Mouse (Mus musculus) hindbrain, embryonic 14.5 days (tissue): ENCODE measurements at regions not wholly inside any gene's neighbourhood (a gene's known extent, or its start where the extent isn't known, plus 50 kb on each side); places are given as distances from the start of the nearest gene placed in this dataset.
A peak's percentile ranks its signal among the peaks of the same experiment; 100 is the strongest.

ENCODE experiments used
- ATAC-seq: fragments of 200-750 bp; cut with Nextera tagmentation; 2 replicates; pipeline ENCODE4 v1.8.0; 2017; ENCODE audit warnings: moderate number of reproducible peaks, mild to moderate bottlenecking, moderate TSS enrichment, moderate library complexity; ENCODE audit not compliant: low FRiP score
- DNase-seq: peaks from one replicate; pipeline ENCODE4 v3.0.0-alpha.2; 2015; ENCODE audit warnings: low spot score
- H3K27ac ChIP-seq: fragments of 300-500 bp; sonication (generic); 2 replicates; pipeline ENCODE4 v1.5.1; 2014; ENCODE audit warnings: mild to moderate bottlenecking, moderate library complexity
- H3K27me3 ChIP-seq: fragments of 300-500 bp; sonication (generic); 2 replicates; pipeline ENCODE4 v1.6.1; 2014; ENCODE audit warnings: mild to moderate bottlenecking, low read length, mixed read lengths; ENCODE audit not compliant: control insufficient read depth, insufficient read depth
- H3K36me3 ChIP-seq: fragments of 300-500 bp; sonication (generic); replicated peaks from 2 replicates; pipeline ENCODE4 v1.6.1; 2014; ENCODE audit not compliant: control insufficient read depth, insufficient read depth
- H3K4me1 ChIP-seq: fragments of 300-500 bp; sonication (generic); replicated peaks from 2 replicates; pipeline ENCODE4 v1.6.1; 2014; ENCODE audit warnings: antibody characterized with exemption, low read length, mixed read lengths; ENCODE audit not compliant: control insufficient read depth, insufficient read depth
- H3K4me2 ChIP-seq: fragments of 300-500 bp; sonication (generic); replicated peaks from 2 replicates; pipeline ENCODE4 v1.6.1; 2014; ENCODE audit warnings: mild to moderate bottlenecking, moderate library complexity
- H3K4me3 ChIP-seq: fragments of 300-500 bp; sonication (generic); replicated peaks from 2 replicates; pipeline ENCODE4 v1.5.1; 2014; ENCODE audit warnings: mild to moderate bottlenecking, low read length
- H3K9ac ChIP-seq: fragments of 300-500 bp; sonication (generic); 2 replicates; pipeline ENCODE4 v1.6.1; 2014
- H3K9me3 ChIP-seq: fragments of 300-500 bp; sonication (generic); 2 replicates; pipeline ENCODE4 v1.6.1; 2016; ENCODE audit warnings: low read length; ENCODE audit not compliant: control insufficient read depth
- WGBS: fragments of 180-500 bp; shearing (Covaris S2); extraction: QIAGEN DNeasy Blood & Tissue Kit; methylation state at CpG from one replicate; pipeline ENCODE4 v1.1.7; 2014; 5-methylcytosine and 5-hydroxymethylcytosine counted together

- no peak overlapping the region for H3K4me2 ChIP-seq
- ATAC-seq (peak; percentile 34; the same call in 1 of the 2 replicates), DNase-seq (no peak)
- WGBS: 31% methylated on average over 4 of the region's 4 CpGs
- no peak overlapping the region for H3K9ac ChIP-seq
- H3K9me3 ChIP-seq: no peaks in the 10 kb centered on the region
- H3K4me3 ChIP-seq: no peak overlapping the region
- no peaks in the 10 kb centered on the region for H3K36me3 ChIP-seq
- H3K27me3 ChIP-seq: no peaks in the 10 kb centered on the region
- no peaks in the 10 kb centered on the region for H3K4me1 ChIP-seq
- no peak overlapping the region for H3K27ac ChIP-seq
Measured at GRCm38 (mm10) chr3:41317170-41317569, 234.3 kb upstream of the Pgrmc2 start.

- Histone ChIP-seq H3K9ac (no peak overlapping the region), H3K36me3 (no peaks in the 10 kb centered on the region), H3K27me3 (no peaks in the 10 kb centered on the region), H3K4me1 (no peaks in the 10 kb centered on the region), H3K4me2 (no peak overlapping the region), H3K4me3 (no peak overlapping the region), H3K9me3 (no peaks in the 10 kb centered on the region), H3K27ac (no peak overlapping the region)
- 89% methylated on average over 6 of the region's 6 CpGs for WGBS
- DNase-seq (no peak), ATAC-seq (no peak)
Measured at GRCm38 (mm10) chr3:41312492-41312891, 229.6 kb upstream of the Pgrmc2 start.

GRCm38 (mm10) chr3:41307400-41308028 is 224.7 kb upstream of the Pgrmc2 start:
- no peak for DNase-seq
- no peak for ATAC-seq
- Histone ChIP-seq H3K36me3 (no peaks in the 10 kb centered on the region), H3K4me3 (no peak overlapping the region), H3K27me3 (no peaks in the 10 kb centered on the region), H3K9ac (no peak overlapping the region), H3K4me2 (no peak overlapping the region), H3K9me3 (no peaks in the 10 kb centered on the region), H3K4me1 (no peaks in the 10 kb centered on the region), H3K27ac (no peak overlapping the region)
- 76% methylated on average over 13 of the region's 13 CpGs for WGBS

- ATAC-seq: no peak
- Histone ChIP-seq H3K27me3 (no peaks in the 10 kb centered on the region), H3K9me3 (no peaks in the 10 kb centered on the region), H3K4me1 (no peaks in the 10 kb centered on the region), H3K36me3 (no peaks in the 10 kb centered on the region), H3K4me3 (no peak overlapping the region), H3K9ac (no peak overlapping the region), H3K27ac (no peak overlapping the region), H3K4me2 (no peak overlapping the region)
- no peak for DNase-seq
- WGBS: 87% methylated on average over 3 of the region's 3 CpGs
Measured at GRCm38 (mm10) chr3:41302805-41303204, 220.0 kb upstream of the Pgrmc2 start.

GRCm38 (mm10) chr3:41298776-41299175 is 215.9 kb upstream of the Pgrmc2 start:
- Histone ChIP-seq H3K9ac (no peak overlapping the region), H3K9me3 (no peaks in the 10 kb centered on the region), H3K4me3 (no peak overlapping the region), H3K36me3 (no peaks in the 10 kb centered on the region), H3K4me2 (no peak overlapping the region), H3K4me1 (no peaks in the 10 kb centered on the region), H3K27me3 (no peaks in the 10 kb centered on the region), H3K27ac (no peak overlapping the region)
- 85% methylated on average over 4 of the region's 4 CpGs for WGBS
- no peak for DNase-seq
- no peak for ATAC-seq

- 84% methylated on average over 11 of the region's 11 CpGs for WGBS
- Histone ChIP-seq H3K9me3 (no peaks in the 10 kb centered on the region), H3K27me3 (no peaks in the 10 kb centered on the region), H3K4me1 (no peaks in the 10 kb centered on the region), H3K36me3 (no peaks in the 10 kb centered on the region), H3K9ac (no peak overlapping the region), H3K4me2 (no peak overlapping the region), H3K4me3 (no peak overlapping the region), H3K27ac (no peak overlapping the region)
- ATAC-seq: no peak
- DNase-seq: no peak
Measured at GRCm38 (mm10) chr3:41296152-41296809, 213.4 kb upstream of the Pgrmc2 start.

GRCm38 (mm10) chr3:41295150-41295549 is 212.3 kb upstream of the Pgrmc2 start:
- Histone ChIP-seq H3K4me1 (no peaks in the 10 kb centered on the region), H3K27me3 (no peaks in the 10 kb centered on the region), H3K9me3 (no peaks in the 10 kb centered on the region), H3K36me3 (no peaks in the 10 kb centered on the region), H3K4me2 (no peak overlapping the region), H3K4me3 (no peak overlapping the region), H3K9ac (no peak overlapping the region), H3K27ac (no peak overlapping the region)
- no peak for ATAC-seq
- 72% methylated on average over 8 of the region's 8 CpGs for WGBS
- DNase-seq: no peak

GRCm38 (mm10) chr3:41290535-41291307 is 207.9 kb upstream of the Pgrmc2 start:
- Histone ChIP-seq H3K4me1 (no peaks in the 10 kb centered on the region), H3K9ac (no peak overlapping the region), H3K27me3 (no peaks in the 10 kb centered on the region), H3K4me3 (no peak overlapping the region), H3K9me3 (no peaks in the 10 kb centered on the region), H3K27ac (no peak overlapping the region), H3K4me2 (no peak overlapping the region), H3K36me3 (no peaks in the 10 kb centered on the region)
- ATAC-seq (no peak), DNase-seq (no peak)
- 88% methylated on average over 11 of the region's 11 CpGs for WGBS

- ATAC-seq (no peak), DNase-seq (no peak)
- H3K4me3 ChIP-seq: no peak overlapping the region
- no peaks in the 10 kb centered on the region for H3K27me3 ChIP-seq
- H3K9me3 ChIP-seq: no peaks in the 10 kb centered on the region
- no peak overlapping the region for H3K4me2 ChIP-seq
- no peaks in the 10 kb centered on the region for H3K36me3 ChIP-seq
- H3K4me1 ChIP-seq: peaks cover 14% of the 10 kb centered on the region; the same call in 1 of the 2 replicates
- 87% methylated on average over 4 of the region's 4 CpGs for WGBS
- H3K9ac ChIP-seq: no peak overlapping the region
- no peak overlapping the region for H3K27ac ChIP-seq
Measured at GRCm38 (mm10) chr3:41288735-41289134, 205.9 kb upstream of the Pgrmc2 start.
